Mouse (Mus musculus): Measurements from ENCODE around the gene Eipr1. TPM values are rescaled to one million over a fixed set of nuclear protein-coding genes. Genes with fewer than 3 reads are reported as not detected.
A peak's percentile ranks its signal among the peaks of the same experiment; 100 is the strongest.

Gene Eipr1
- 33.6 and 41.1 TPM in 2 replicates for polyA plus RNA-seq (2012; ENCODE audit: insufficient read depth, low replicate concordance)

GRCm38 (mm10) chr12:28751508-28752263 is at the start of gene Eipr1:
Gene Eipr1, plus strand, starts transcription at chr12:28751803.
- Histone ChIP-seq H3K4me1 (peaks cover 69% of the 10 kb centered on the region), H3K9me3 (no peaks in the 10 kb centered on the region), H3K27me3 (replicated peaks) (no peaks in the 10 kb centered on the region), H3K36me3 (replicated peaks; ENCODE audit: low read length) (peaks cover 35% of the 10 kb centered on the region), H3K4me3 (replicated peaks) (peak within 1 kb of the TSS; percentile 99)
- TF ChIP-seq FLI1 (IDR thresholded peaks at IDR 0.05; ENCODE audit: low read length) (no peak), GATA1 (IDR thresholded peaks at IDR 0.05; ENCODE audit: borderline replicate concordance, low read length) (no peak)

GRCm38 (mm10) chr12:28704381-28704780 is 47.2 kb upstream of the Eipr1 start:
- peaks cover 93% of the 10 kb centered on the region for H3K36me3 ChIP-seq (replicated peaks; ENCODE audit: low read length)
- H3K4me3 ChIP-seq (replicated peaks) = no peak overlapping the region
- H3K27me3 ChIP-seq (replicated peaks) = no peaks in the 10 kb centered on the region
- H3K4me1 ChIP-seq = peaks cover 34% of the 10 kb centered on the region
- TF ChIP-seq GATA1 (IDR thresholded peaks at IDR 0.05; ENCODE audit: borderline replicate concordance, low read length) (no peak), FLI1 (IDR thresholded peaks at IDR 0.05; ENCODE audit: low read length) (no peak)
- H3K9me3 ChIP-seq = no peaks in the 10 kb centered on the region

- Histone ChIP-seq H3K9me3 (no peaks in the 10 kb centered on the region), H3K36me3 (replicated peaks; ENCODE audit: low read length) (peaks cover 97% of the 10 kb centered on the region)
- TF ChIP-seq FLI1 (IDR thresholded peaks at IDR 0.05; ENCODE audit: low read length) (no peak), GATA1 (IDR thresholded peaks at IDR 0.05; ENCODE audit: borderline replicate concordance, low read length) (no peak)
Measured at GRCm38 (mm10) chr12:28705204-28705603, 46.4 kb upstream of the Eipr1 start.

GRCm38 (mm10) chr12:28708154-28708553 is 43.4 kb upstream of the Eipr1 start:
- no peak for TF ChIP-seq GATA1 (IDR thresholded peaks at IDR 0.05; ENCODE audit: borderline replicate concordance, low read length)
- no peak for TF ChIP-seq FLI1 (IDR thresholded peaks at IDR 0.05; ENCODE audit: low read length)
- Histone ChIP-seq H3K36me3 (replicated peaks; ENCODE audit: low read length) (peaks cover 96% of the 10 kb centered on the region), H3K27me3 (replicated peaks) (no peaks in the 10 kb centered on the region), H3K4me1 (peaks cover 24% of the 10 kb centered on the region), H3K9me3 (no peaks in the 10 kb centered on the region), H3K4me3 (replicated peaks) (no peak overlapping the region)

More at GRCm38 (mm10) chr12:28705204-28705603, 46.4 kb upstream of the Eipr1 start:
- H3K4me3 ChIP-seq (replicated peaks) = no peak overlapping the region
- H3K27me3 ChIP-seq (replicated peaks) = no peaks in the 10 kb centered on the region
- peaks cover 30% of the 10 kb centered on the region for H3K4me1 ChIP-seq

GRCm38 (mm10) chr12:28710566-28711185 is 40.9 kb upstream of the Eipr1 start:
- H3K27me3 ChIP-seq (replicated peaks) = no peaks in the 10 kb centered on the region
- TF ChIP-seq GATA1 (IDR thresholded peaks at IDR 0.05; ENCODE audit: borderline replicate concordance, low read length) = no peak
- no peak for TF ChIP-seq FLI1 (IDR thresholded peaks at IDR 0.05; ENCODE audit: low read length)
- H3K4me1 ChIP-seq = peaks cover 40% of the 10 kb centered on the region
- H3K9me3 ChIP-seq = no peaks in the 10 kb centered on the region
- peaks cover 92% of the 10 kb centered on the region for H3K36me3 ChIP-seq (replicated peaks; ENCODE audit: low read length)
- H3K4me3 ChIP-seq (replicated peaks) = no peak overlapping the region

- peaks cover 87% of the 10 kb centered on the region for H3K36me3 ChIP-seq (replicated peaks; ENCODE audit: low read length)
- peaks cover 51% of the 10 kb centered on the region for H3K4me1 ChIP-seq
- TF ChIP-seq GATA1 (IDR thresholded peaks at IDR 0.05; ENCODE audit: borderline replicate concordance, low read length) = no peak
- H3K4me3 ChIP-seq (replicated peaks) = peak overlapping the region; percentile 68
- 0 out of 2 replicates have a peak, but pooled peaks cover under 1% of the 10 kb centered on the region for H3K9me3 ChIP-seq
- no peaks in the 10 kb centered on the region for H3K27me3 ChIP-seq (replicated peaks)
Measured at GRCm38 (mm10) chr12:28714822-28715632, 36.6 kb upstream of the Eipr1 start.

- Histone ChIP-seq H3K36me3 (replicated peaks; ENCODE audit: low read length) (peaks cover 88% of the 10 kb centered on the region), H3K9me3 (peaks cover 4% of the 10 kb centered on the region; the same call in 1 of the 2 replicates), H3K4me1 (peaks cover 51% of the 10 kb centered on the region), H3K4me3 (replicated peaks) (no peak overlapping the region), H3K27me3 (replicated peaks) (no peaks in the 10 kb centered on the region)
- TF ChIP-seq GATA1 (IDR thresholded peaks at IDR 0.05; ENCODE audit: borderline replicate concordance, low read length) (no peak), FLI1 (IDR thresholded peaks at IDR 0.05; ENCODE audit: low read length) (no peak)
Measured at GRCm38 (mm10) chr12:28717066-28717465, 34.5 kb upstream of the Eipr1 start.

GRCm38 (mm10) chr12:28718106-28718505 is 33.5 kb upstream of the Eipr1 start:
- peaks cover 51% of the 10 kb centered on the region for H3K4me1 ChIP-seq
- H3K9me3 ChIP-seq = peaks cover 4% of the 10 kb centered on the region; the same call in 1 of the 2 replicates
- no peaks in the 10 kb centered on the region for H3K27me3 ChIP-seq (replicated peaks)
- peaks cover 90% of the 10 kb centered on the region for H3K36me3 ChIP-seq (replicated peaks; ENCODE audit: low read length)
- TF ChIP-seq FLI1 (IDR thresholded peaks at IDR 0.05; ENCODE audit: low read length) (no peak), GATA1 (IDR thresholded peaks at IDR 0.05; ENCODE audit: borderline replicate concordance, low read length) (no peak)
- no peak overlapping the region for H3K4me3 ChIP-seq (replicated peaks)

GRCm38 (mm10) chr12:28724366-28724765 is 27.2 kb upstream of the Eipr1 start:
- Histone ChIP-seq H3K9me3 (peaks cover 4% of the 10 kb centered on the region; the same call in 1 of the 2 replicates), H3K4me1 (peaks cover 26% of the 10 kb centered on the region), H3K4me3 (replicated peaks) (no peak overlapping the region), H3K27me3 (replicated peaks) (no peaks in the 10 kb centered on the region), H3K36me3 (replicated peaks; ENCODE audit: low read length) (peaks cover 81% of the 10 kb centered on the region)
- no peak for TF ChIP-seq GATA1 (IDR thresholded peaks at IDR 0.05; ENCODE audit: borderline replicate concordance, low read length)
- no peak for TF ChIP-seq FLI1 (IDR thresholded peaks at IDR 0.05; ENCODE audit: low read length)

Measured in megakaryocyte, embryonic 14.5 days (primary cell).